Mouse (Mus musculus) neural tube, embryonic 10.5 days (tissue): ENCODE data around the gene Gm4131.
"Not testable (repeated sequence)": the region's sequence is repeated elsewhere in the genome, so short reads cannot be mapped to it uniquely, and the experiment has no call there.

Source experiments
- DNase-seq: peaks from one replicate; pipeline ENCODE4 v3.0.0-alpha.2; 2017; ENCODE audit warnings: low spot score; ENCODE audit errors: extremely low spot score

Gm4131 gene

GRCm38 (mm10) chr14:62566821-62567220 is at the start of gene Gm4131:
Gm4131 (minus strand) TSS chr14:62566921.
- not testable (repeated sequence) for DNase-seq

GRCm38 (mm10) chr14:62609904-62610303 is 43.2 kb upstream of the Gm4131 start:
- DNase-seq: no peak

- no peak for DNase-seq
Measured at GRCm38 (mm10) chr14:62607791-62608196, 41.1 kb upstream of the Gm4131 start.

- no peak for DNase-seq
Measured at GRCm38 (mm10) chr14:62602869-62603268, 36.1 kb upstream of the Gm4131 start.

GRCm38 (mm10) chr14:62602271-62602670 is 35.5 kb upstream of the Gm4131 start:
- DNase-seq: no peak

- DNase-seq: no peak
Measured at GRCm38 (mm10) chr14:62600109-62600522, 33.4 kb upstream of the Gm4131 start.

- no peak for DNase-seq
Measured at GRCm38 (mm10) chr14:62585338-62585737, 18.6 kb upstream of the Gm4131 start.

GRCm38 (mm10) chr14:62584637-62585036 is 17.9 kb upstream of the Gm4131 start:
- DNase-seq: no peak

GRCm38 (mm10) chr14:62581768-62582167 is 15.0 kb upstream of the Gm4131 start:
- DNase-seq: no peak

GRCm38 (mm10) chr14:62580945-62581344 is 14.2 kb upstream of the Gm4131 start:
- no peak for DNase-seq

GRCm38 (mm10) chr14:62575862-62576261 is 9.1 kb upstream of the Gm4131 start:
- DNase-seq: no peak

GRCm38 (mm10) chr14:62574906-62575305 is 8.2 kb upstream of the Gm4131 start:
- DNase-seq: no peak

GRCm38 (mm10) chr14:62573454-62573853 is 6.7 kb upstream of the Gm4131 start:
- no peak for DNase-seq

GRCm38 (mm10) chr14:62570299-62570698 is 3.6 kb upstream of the Gm4131 start:
- DNase-seq: no peak

- DNase-seq: no peak
Measured at GRCm38 (mm10) chr14:62569463-62569862, 2.7 kb upstream of the Gm4131 start.

- no peak for DNase-seq
Measured at GRCm38 (mm10) chr14:62563679-62564078, 3.0 kb downstream of the Gm4131 start.

- no peak for DNase-seq
Measured at GRCm38 (mm10) chr14:62561875-62562748, 4.6 kb downstream of the Gm4131 start.

GRCm38 (mm10) chr14:62557111-62557510 is 9.6 kb downstream of the Gm4131 start:
- DNase-seq: no peak

- DNase-seq: no peak
Measured at GRCm38 (mm10) chr14:62555840-62556810, 10.6 kb downstream of the Gm4131 start.

- peak; percentile 73 for DNase-seq
Measured at GRCm38 (mm10) chr14:62555309-62555829, 11.4 kb downstream of the Gm4131 start, which contains the start of gene Fam124a. Fam124a (plus strand) TSS chr14:62555737.

GRCm38 (mm10) chr14:62553786-62554185 is 12.9 kb downstream of the Gm4131 start:
- no peak for DNase-seq

- DNase-seq: no peak
Measured at GRCm38 (mm10) chr14:62552771-62553170, 13.9 kb downstream of the Gm4131 start.
